Mouse (Mus musculus) forebrain, postnatal 0 days (tissue): ENCODE measurements at regions not wholly inside any gene's neighbourhood (a gene's known extent, or its start where the extent isn't known, plus 50 kb on each side); places are given as distances from the start of the nearest gene placed in this dataset.
A peak's percentile ranks its signal among the peaks of the same experiment; 100 is the strongest.

ENCODE experiments used
- ATAC-seq: fragments of 200-750 bp; cut with Nextera tagmentation; 2 replicates; pipeline ENCODE4 v1.8.0; 2017; ENCODE audit warnings: mild to moderate bottlenecking, moderate library complexity
- DNase-seq: peaks from one replicate; pipeline ENCODE4 v3.0.0-alpha.2; 2015
- H3K27ac ChIP-seq: fragments of 300-500 bp; sonication (generic); 2 replicates; pipeline ENCODE4 v1.5.1; 2014; ENCODE audit warnings: low read depth, mild to moderate bottlenecking, antibody characterized with exemption, low read length, moderate library complexity, mixed read lengths
- H3K27me3 ChIP-seq: fragments of 300-500 bp; sonication (generic); 2 replicates; pipeline ENCODE4 v1.6.1; 2014; ENCODE audit warnings: mild to moderate bottlenecking, low read length, mixed read lengths; ENCODE audit not compliant: insufficient read depth
- H3K36me3 ChIP-seq: fragments of 300-500 bp; sonication (generic); 2 replicates; pipeline ENCODE4 v1.6.1; 2014; ENCODE audit warnings: mild to moderate bottlenecking, moderate library complexity; ENCODE audit not compliant: insufficient read depth
- H3K4me1 ChIP-seq: fragments of 300-500 bp; sonication (generic); 2 replicates; pipeline ENCODE4 v1.6.1; 2014; ENCODE audit warnings: antibody characterized with exemption; ENCODE audit not compliant: insufficient read depth
- H3K4me2 ChIP-seq: fragments of 300-500 bp; sonication (generic); 2 replicates; pipeline ENCODE4 v1.6.1; 2014; ENCODE audit warnings: low read depth, mild to moderate bottlenecking, moderate library complexity
- H3K4me3 ChIP-seq: fragments of 300-500 bp; sonication (generic); 2 replicates; pipeline ENCODE4 v1.5.1; 2014; ENCODE audit warnings: low read depth, low read length, mixed read lengths
- H3K9ac ChIP-seq: fragments of 300-500 bp; sonication (generic); 2 replicates; pipeline ENCODE4 v1.6.1; 2014; ENCODE audit warnings: mild to moderate bottlenecking
- H3K9me3 ChIP-seq: fragments of 300-500 bp; sonication (generic); 2 replicates; pipeline ENCODE4 v1.6.1; 2016; ENCODE audit warnings: low read length
- CTCF ChIP-seq: sonication (generic); IDR thresholded peaks from 2 replicates; pipeline ENCODE4 v1.5.1; 2016; ENCODE audit warnings: antibody characterized with exemption, control low read depth, low read depth
- WGBS: fragments of 180-500 bp; shearing (Covaris S2); extraction: QIAGEN DNeasy Blood & Tissue Kit; methylation state at CpG from one replicate; pipeline ENCODE4 v1.1.7; 2014; 5-methylcytosine and 5-hydroxymethylcytosine counted together

- no peak for TF ChIP-seq CTCF
- no peak for ATAC-seq
Observed at GRCm38 (mm10) chr4:92396421-92397232, 205.1 kb upstream of the Gm12666 start.

More at GRCm38 (mm10) chr4:92396421-92397232, 205.1 kb upstream of the Gm12666 start:
- Histone ChIP-seq H3K9ac (no peak overlapping the region), H3K4me2 (no peak overlapping the region), H3K4me3 (no peak overlapping the region), H3K27me3 (no peaks in the 10 kb centered on the region), H3K9me3 (no peaks in the 10 kb centered on the region; the same call in 1 of the 2 replicates), H3K36me3 (no peaks in the 10 kb centered on the region), H3K27ac (no peak overlapping the region), H3K4me1 (no peaks in the 10 kb centered on the region)
- peak; percentile 2 for DNase-seq
- 10% methylated on average over 5 of the region's 5 CpGs for WGBS
